Mouse (Mus musculus) frontal cortex, postnatal 14 days (tissue): ENCODE results near the gene Hoxa1.

Source experiments
- DNase-seq, 2 experiments: peaks; one replicate each; pipeline ENCODE4 v3.0.0; 2022; ENCODE audit warnings: low spot score in 2 of 2

Hoxa1 gene

GRCm38 (mm10) chr6:52171331-52171730 lies 13.2 kb upstream of the Hoxa1 start:
- no peak for DNase-seq

- DNase-seq, result no peak
These were observed 12.7 kb upstream of the Hoxa1 start for GRCm38 (mm10) chr6:52170898-52171223.

DNA sequence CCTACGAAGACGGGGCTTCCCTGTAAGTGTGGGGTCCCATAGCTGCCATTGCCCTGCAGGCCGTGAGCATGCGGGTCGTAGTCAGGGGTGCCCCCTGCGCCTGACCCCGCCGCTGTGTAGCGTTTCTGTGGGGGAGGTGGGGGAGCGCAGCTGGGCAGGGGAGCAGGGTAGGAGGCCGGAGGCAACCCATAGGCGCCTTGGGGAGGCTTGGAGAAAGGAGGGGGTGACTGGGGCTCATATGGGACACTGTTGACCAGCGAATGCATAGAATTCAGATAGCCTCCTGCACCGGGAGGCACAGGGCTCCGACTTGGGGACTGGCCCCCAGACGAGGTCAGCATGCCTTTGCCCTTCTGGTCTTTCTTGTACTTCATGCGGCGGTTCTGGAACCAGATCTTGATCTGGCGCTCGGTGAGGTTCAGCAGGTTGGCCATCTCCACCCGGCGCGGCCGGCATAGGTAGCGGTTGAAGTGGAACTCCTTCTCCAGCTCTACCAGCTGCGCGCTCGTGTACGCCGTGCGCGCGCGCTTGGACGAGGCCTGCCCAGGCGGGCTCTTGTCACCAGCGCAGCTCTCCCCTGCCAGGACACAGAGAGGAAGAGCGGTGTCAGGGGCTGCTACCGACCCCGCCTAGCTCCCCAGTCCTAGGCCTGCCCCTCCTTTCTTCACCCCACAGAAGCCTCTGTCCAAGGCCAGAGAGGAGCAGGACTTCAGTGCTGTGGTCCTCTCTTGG lies 12.2 kb upstream of the Hoxa1 start:
- no peak for DNase-seq

- DNase-seq, result no peak
These were observed 11.5 kb upstream of the Hoxa1 start for GRCm38 (mm10) chr6:52169499-52170165.

- DNase-seq, result no peak
These were observed 10.3 kb upstream of the Hoxa1 start for GRCm38 (mm10) chr6:52168191-52169055.

- no peak for DNase-seq
These were observed 9.6 kb upstream of the Hoxa1 start for GRCm38 (mm10) chr6:52167736-52168161.

DNA sequence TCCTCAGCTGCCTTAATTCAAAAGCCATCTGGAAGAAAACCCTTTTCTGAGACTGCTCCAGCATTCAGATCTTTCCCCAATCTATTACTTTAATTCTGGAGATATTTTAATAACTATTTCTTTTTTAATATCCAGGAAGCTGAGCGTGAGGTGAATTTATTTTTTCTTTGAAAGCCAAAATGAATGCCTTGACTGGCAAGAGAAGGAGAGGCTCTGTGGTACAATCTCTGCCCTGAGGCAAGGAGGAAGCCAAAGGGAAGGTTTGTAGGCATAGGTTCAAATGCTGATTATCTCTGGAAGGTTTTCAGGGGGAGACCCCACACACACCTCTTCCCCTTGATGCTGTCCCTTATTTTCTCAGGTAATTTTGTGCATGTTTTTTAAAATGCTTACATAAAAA lies 9.1 kb upstream of the Hoxa1 start:
- no peak for DNase-seq

- DNase-seq, result no peak
These were observed 8.4 kb upstream of the Hoxa1 start for GRCm38 (mm10) chr6:52166431-52167077.

GRCm38 (mm10) chr6:52165441-52166370 lies 7.6 kb upstream of the Hoxa1 start:
- no peak for DNase-seq

DNA sequence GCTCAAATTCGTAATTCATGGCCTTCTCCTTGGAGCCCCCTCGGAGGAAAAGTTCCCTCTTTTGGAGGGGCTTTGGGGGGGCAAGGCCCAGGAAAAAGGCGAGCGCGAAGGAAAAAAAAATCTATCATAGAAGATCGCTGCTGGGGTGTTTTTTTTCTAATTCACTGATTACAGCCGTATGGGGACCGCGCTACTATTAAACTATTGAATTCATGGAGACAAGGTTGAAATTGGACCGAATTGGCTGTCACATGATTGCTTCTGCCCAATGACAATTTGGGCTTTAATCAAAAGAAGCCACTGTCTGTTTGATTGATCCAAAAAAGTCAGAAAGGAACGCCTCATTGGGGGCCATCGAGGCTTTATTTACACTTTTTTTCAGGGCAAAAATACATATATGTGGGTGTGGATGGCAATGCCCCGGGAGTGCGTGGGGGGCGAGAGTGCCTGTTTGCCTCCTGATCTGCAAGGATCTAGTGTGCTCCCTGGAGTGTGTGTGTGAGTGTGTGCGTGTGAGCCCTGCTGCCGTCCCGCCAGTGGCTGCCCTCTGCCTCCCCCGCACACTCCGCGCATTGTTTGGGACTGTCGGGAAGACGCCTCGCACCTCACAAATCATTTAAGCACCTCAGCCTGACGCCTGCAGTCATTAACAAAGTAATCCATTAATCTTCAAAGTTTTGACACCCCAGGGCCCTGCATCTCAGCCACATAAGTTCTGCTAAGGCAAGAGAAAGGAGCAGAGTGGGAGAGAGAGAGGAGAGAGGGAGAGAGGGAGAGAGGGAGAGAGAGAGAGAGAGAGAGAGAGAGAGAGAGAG lies 6.7 kb upstream of the Hoxa1 start, which contains the start of gene Hoxa2:
TSS of gene Hoxa2 (minus strand) at position 206 of the 815 bp plus-strand sequence.
- no peak for DNase-seq

GRCm38 (mm10) chr6:52164051-52164625 lies 6.0 kb upstream of the Hoxa1 start:
- no peak for DNase-seq

GRCm38 (mm10) chr6:52163366-52164031 lies 5.4 kb upstream of the Hoxa1 start:
- no peak for DNase-seq

DNA sequence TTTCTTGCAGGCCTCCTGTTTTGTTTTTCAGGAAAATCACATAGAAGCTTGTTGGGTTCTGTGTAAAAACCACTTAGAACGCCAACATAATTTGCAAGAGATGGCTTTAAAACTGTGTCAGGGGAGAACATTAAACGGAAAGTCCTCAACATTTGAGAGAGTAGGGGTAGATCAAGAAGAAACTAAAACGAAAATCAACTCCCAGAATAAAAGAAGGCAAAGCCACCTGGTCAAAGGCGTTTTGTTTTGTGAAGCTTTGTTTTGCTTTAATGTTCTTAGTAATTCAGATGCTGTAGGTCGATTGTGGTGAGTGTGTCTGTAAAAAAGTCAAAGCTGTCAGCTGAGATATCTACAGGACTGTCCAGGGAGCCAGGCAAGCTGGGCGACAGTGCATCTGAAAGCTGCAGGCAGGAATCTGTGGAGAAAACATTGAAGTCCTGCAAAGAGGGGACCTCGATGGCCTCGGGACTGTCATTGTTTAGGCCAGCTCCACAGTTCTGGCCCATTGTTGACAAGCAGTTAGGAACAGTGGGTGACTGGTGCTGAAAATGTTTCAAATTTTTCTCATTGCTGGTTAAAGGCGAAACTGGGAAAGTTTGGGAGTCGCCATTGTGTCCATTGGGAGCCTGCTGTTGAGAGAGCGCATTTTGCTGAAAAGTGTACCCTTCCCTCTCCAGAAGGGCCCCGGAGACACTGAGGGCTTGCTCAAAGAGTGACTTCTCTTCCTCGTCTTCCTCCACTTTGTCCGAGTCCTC lies 4.7 kb upstream of the Hoxa1 start:
- no peak for DNase-seq

DNA sequence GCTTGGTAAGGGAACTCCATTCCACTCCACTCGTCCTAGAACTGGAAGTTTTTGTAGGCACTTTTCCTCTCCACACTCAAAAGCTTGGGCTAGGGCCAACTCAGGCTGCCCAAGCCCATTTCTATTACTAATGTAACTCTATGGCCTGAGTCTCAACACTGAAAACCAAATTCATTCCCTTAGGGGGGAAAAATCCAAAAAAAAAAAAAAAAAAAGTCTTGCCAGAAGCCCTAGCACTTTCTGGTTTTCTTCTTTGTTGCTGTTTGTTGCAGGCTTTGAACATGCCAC lies 3.9 kb upstream of the Hoxa1 start:
- DNase-seq, result no peak

DNA sequence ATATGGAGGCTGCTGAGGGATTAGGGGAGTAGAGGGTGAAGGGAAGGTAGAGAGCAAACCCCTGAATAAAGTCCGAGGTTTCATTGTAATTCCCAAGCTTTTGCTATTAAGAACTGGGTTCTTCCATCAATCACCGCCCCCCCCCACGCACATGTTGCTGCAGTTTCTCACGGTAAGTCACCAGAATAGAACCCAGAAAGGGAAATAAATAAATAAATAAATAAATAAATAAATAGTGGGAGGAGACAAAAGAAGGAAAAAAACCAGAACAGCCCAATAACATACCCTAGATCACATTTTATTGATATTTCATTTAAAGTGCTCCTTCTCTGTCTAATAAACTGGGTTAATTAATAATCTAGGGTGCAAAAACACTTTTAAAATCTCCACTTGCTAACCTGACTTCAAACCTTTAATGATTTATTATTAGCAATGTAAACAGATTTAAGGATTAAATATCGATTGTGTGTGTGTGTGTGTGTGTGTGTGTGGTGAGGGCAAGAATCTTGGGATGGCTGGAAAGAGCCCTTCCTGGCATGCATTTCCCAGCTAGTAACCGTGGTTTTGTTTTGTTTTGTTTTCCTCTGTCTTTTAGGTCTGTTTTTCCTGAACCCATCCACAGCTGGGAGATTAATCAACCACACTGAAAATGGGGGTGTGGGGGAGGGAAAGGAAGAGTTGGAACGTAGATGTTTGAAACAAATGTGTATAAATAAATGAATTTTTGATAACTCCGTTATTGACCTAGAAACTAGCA lies 3.4 kb upstream of the Hoxa1 start:
- DNase-seq, result no peak

GRCm38 (mm10) chr6:52160511-52161335 lies 2.6 kb upstream of the Hoxa1 start:
- DNase-seq, result no peak

GRCm38 (mm10) chr6:52159979-52160378 lies 1.9 kb upstream of the Hoxa1 start:
- DNase-seq, result no peak
